Mouse (Mus musculus): ENCODE results near the gene Vbp1.

Vbp1 gene

DNA sequence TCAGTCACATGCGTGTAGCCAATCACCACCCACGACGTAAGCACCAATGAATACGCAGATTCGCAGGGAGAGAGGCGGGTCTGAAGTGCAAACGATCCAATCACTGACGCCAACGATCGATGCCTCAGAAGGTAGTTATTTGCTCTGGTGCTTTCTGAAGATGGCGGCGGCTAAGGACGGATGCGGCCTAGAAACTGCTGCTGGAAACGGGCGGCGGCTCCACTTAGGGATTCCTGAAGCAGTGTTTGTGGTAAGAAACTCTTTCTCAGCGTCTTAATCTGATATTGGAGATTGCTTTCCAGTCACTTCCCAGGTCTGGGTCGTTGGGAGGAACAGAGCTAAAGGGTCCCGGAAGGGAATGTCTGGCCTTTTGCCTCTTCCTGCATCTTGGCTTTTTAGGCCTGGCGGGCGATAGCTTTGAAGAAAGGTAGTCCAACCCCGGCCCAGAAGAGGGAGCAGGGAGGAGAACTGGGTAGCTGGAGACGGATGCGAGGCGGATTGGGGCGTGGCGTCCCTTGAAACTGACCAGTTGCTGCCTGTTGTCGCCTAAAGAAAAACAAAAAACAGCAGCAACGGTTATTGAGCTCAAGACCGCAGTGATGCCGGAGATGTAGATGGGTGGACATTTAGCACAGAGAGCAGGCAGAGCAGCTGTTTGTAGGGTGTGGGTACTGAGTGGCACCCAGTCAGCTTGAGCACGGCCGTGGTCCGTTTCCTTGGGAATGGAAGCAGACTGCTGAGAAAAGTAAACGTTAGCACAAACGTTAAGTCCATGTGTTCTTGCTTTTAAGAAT lies at the start of gene Vbp1:
Gene Vbp1, plus strand, starts transcription at position 121 of the 794 bp plus-strand sequence.
- DNase-seq (ENCODE audit: low spot score), result peak; percentile 87

DNA sequence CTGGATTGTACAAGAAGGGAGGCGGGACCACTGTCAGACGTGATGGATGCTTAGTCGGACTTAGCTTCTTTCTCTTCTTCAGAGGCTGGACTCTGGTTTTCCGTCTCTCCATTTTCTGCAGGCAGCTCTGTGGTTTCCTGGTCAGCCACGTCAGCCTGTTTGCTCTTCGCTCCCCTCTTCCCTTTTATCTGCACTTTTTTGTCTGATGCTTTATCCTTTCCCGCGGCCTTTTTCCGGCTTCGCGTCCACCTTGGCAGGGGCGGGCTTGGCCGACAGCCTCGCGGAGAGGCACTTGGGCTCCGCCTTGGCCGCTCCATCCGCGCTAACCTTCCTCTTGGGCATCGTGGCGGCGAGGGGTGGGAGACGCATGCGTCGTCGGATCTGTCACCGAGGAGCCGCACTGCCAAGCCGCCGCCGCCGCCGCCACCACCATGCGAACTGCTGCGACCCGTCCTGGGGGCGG lies 38.9 kb upstream of the Vbp1 start:
- DNase-seq (ENCODE audit: low spot score), result peak; percentile 17

DNA sequence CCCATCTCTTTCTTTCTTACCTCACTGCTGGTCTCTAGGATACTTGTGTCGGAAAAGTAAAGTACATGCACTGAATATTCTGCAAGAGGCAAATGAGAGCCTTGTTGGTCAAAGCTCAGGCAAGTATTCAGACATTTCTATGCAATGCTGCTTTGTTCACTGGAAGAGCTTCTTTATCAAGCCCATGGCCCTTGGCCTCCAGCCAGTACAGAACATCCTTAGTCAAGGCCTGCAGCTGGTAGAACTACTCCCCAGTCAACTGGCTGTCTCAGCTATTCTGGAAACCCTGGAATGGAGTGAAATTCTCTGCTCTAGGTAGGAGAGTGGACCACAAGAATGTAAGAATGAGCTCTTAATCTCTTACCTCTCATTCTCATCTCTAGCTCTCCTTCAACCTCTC lies 24.2 kb upstream of the Vbp1 start:
- no peak for DNase-seq (ENCODE audit: low spot score)

DNA sequence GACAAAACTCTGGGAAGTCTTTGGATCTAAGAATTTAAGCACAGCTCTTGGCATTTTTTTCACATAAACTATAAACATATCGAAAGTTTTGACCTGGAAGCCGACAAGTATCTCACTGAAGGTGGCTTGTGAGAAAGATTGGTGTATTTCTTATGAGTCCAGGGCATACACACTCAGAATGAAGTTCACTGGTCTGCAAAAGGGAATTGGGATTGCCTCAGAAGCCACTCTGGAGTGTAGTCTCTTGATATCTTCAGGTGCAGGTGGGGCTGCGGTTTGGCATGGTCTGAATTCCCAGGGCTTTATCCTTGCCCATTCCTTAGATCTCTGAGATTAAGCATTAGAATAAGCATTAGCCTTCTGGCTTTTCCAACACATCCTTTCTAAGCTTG lies 316 bp upstream of the Vbp1 start:
- no peak for DNase-seq (ENCODE audit: low spot score)

DNA sequence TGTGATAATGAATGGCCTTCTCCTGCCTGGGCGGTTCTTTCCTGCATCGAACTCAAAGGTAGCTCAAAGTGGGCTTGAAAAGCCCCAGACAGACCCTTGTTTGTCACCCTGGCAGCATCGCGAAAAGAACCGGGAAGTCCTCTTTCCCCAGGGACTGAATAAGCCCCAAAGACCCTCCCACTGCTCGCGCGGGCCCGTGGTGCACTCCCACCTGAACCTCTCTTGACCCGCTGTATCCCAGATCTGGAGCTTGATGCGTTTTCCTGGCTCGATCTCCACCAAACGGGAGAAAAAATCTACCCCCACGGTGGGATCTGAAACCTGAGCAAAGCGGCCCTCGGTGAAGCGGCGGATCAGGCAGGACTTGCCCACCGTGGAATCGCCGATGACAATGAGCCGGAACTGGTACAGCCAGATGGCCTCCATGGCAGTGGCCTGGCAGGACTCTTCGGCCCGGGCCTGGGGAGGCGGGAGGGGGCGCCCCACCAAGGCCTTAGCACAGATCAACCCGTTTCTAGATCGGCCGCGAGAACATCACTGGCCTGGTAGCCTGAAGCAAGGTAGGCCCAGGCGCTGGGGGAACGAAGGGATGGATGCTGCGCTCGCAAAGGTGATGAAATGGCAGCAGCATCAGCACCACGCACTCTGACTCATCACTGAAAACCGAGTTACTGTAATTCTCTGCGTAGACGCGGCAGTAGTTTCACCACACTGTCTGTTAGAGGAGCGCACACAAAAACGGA lies 63.7 kb downstream of the Vbp1 start, which contains the start of gene Rab39b:
Gene Rab39b, minus strand, starts transcription at position 650 of the 743 bp plus-strand sequence.
- DNase-seq (ENCODE audit: low spot score), result no peak

DNA sequence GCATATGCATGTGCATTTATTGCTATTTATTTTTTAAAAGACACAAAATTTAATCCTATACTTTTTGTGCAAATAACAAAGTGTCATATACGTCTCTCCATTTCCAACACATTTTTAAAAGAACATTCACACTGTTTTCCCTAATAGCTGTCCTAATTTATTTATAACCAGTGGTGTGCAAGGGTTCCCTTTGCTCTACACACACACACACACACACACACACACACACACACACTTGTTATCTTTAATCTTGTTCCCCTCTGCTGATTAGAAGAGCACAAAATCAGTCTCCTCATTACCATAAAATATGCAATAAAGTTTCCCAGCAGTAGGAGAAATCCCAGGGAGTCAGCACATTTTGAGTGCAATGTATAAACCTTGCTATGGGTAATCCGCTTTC lies 64.4 kb downstream of the Vbp1 start:
- DNase-seq (ENCODE audit: low spot score), result no peak

Measured in T-cell, adult 2 months (primary cell).